Mouse (Mus musculus): ENCODE data around the gene Ehmt1.

Gene Ehmt1

GRCm38 (mm10) chr2:24910481-24910880 is 8.9 kb downstream of the Ehmt1 start:
- DNase-seq, result no peak

- DNase-seq, result no peak
These were observed 13.7 kb downstream of the Ehmt1 start for GRCm38 (mm10) chr2:24905653-24906155.

GRCm38 (mm10) chr2:24904823-24905652 is 14.4 kb downstream of the Ehmt1 start:
- no peak for DNase-seq

GRCm38 (mm10) chr2:24902999-24903398 is 16.4 kb downstream of the Ehmt1 start:
- DNase-seq, result no peak

GRCm38 (mm10) chr2:24901055-24901454 is 18.4 kb downstream of the Ehmt1 start:
- DNase-seq, result no peak

GRCm38 (mm10) chr2:24899292-24899691 is 20.1 kb downstream of the Ehmt1 start:
- no peak for DNase-seq

- no peak for DNase-seq
These were observed 22.7 kb downstream of the Ehmt1 start for GRCm38 (mm10) chr2:24896761-24897160.

GRCm38 (mm10) chr2:24894211-24894610 is 25.2 kb downstream of the Ehmt1 start:
- DNase-seq, result no peak

GRCm38 (mm10) chr2:24892318-24892717 is 27.1 kb downstream of the Ehmt1 start:
- DNase-seq, result no peak

- DNase-seq, result peak; percentile 17
These were observed 28.6 kb downstream of the Ehmt1 start for GRCm38 (mm10) chr2:24890541-24891447.

- peak; percentile 33 for DNase-seq
These were observed 30.5 kb downstream of the Ehmt1 start for GRCm38 (mm10) chr2:24888895-24889294.

GRCm38 (mm10) chr2:24880686-24881085 is 38.7 kb downstream of the Ehmt1 start:
- DNase-seq, result no peak

GRCm38 (mm10) chr2:24870952-24871351 is 48.5 kb downstream of the Ehmt1 start:
- no peak for DNase-seq

- peak; percentile 7 for DNase-seq
These were observed 56.4 kb downstream of the Ehmt1 start for GRCm38 (mm10) chr2:24863010-24863409.

- no peak for DNase-seq
These were observed 67.0 kb downstream of the Ehmt1 start for GRCm38 (mm10) chr2:24852408-24852807.

GRCm38 (mm10) chr2:24846557-24846956 is 72.9 kb downstream of the Ehmt1 start:
- no peak for DNase-seq

- DNase-seq, result no peak
These were observed 74.2 kb downstream of the Ehmt1 start for GRCm38 (mm10) chr2:24845256-24845655.

- DNase-seq, result no peak
These were observed 88.8 kb downstream of the Ehmt1 start for GRCm38 (mm10) chr2:24830614-24831013.

GRCm38 (mm10) chr2:24809746-24810145 is 109.7 kb downstream of the Ehmt1 start:
- no peak for DNase-seq

- DNase-seq, result no peak
These were observed 111.7 kb downstream of the Ehmt1 start for GRCm38 (mm10) chr2:24807691-24808090.

GRCm38 (mm10) chr2:24807036-24807435 is 112.4 kb downstream of the Ehmt1 start:
- DNase-seq, result no peak

- no peak for DNase-seq
These were observed 113.3 kb downstream of the Ehmt1 start for GRCm38 (mm10) chr2:24806143-24806542.

GRCm38 (mm10) chr2:24805621-24806020 is 113.8 kb downstream of the Ehmt1 start:
- DNase-seq, result no peak

Data from liver (tissue).